Mouse (Mus musculus): ENCODE measurements at regions not wholly inside any gene's neighbourhood (a gene's known extent, or its start where the extent isn't known, plus 50 kb on each side); places are given as distances from the start of the nearest gene placed in this dataset.

GRCm38 (mm10) chr14:72809138-72809537 is 99.3 kb upstream of the Fndc3a start:
- TF ChIP-seq POLR2A (IDR thresholded peaks at IDR 0.05; ENCODE audit: control insufficient read depth, low read depth, low read length) = no peak
- TF ChIP-seq CTCF (IDR thresholded peaks at IDR 0.05; ENCODE audit: control insufficient read depth, insufficient read depth, insufficient replicate concordance, low read depth, low read length) = no peak
